Mouse (Mus musculus) C2C12 (cell line): ENCODE measurements around the gene Prrt4. TPM values are rescaled to one million over a fixed set of nuclear protein-coding genes. Genes with fewer than 3 reads are reported as not detected.

Source experiments
- H3K27me3 ChIP-seq: one replicate; pipeline ENCODE4 v1.6.1; 2011; ENCODE audit not compliant: control insufficient read depth, insufficient read depth, insufficient read length
- H3K36me3 ChIP-seq: one replicate; pipeline ENCODE4 v1.6.1; 2011; ENCODE audit not compliant: control insufficient read depth, insufficient read depth
- H3K4me3 ChIP-seq: one replicate; pipeline ENCODE4 v1.5.1; 2011; ENCODE audit warnings: mild to moderate bottlenecking, control low read depth; ENCODE audit not compliant: poor library complexity, insufficient read depth, severe bottlenecking
- H3K79me2 ChIP-seq: one replicate; pipeline ENCODE4 v1.6.1; 2011; ENCODE audit not compliant: control insufficient read depth, insufficient read depth
- H3K79me3 ChIP-seq: one replicate; pipeline ENCODE4 v1.6.1; 2011; ENCODE audit warnings: low read depth, control low read depth
- H3ac ChIP-seq: one replicate; pipeline ENCODE3; 2011; ENCODE audit warnings: low read depth; ENCODE audit not compliant: control insufficient read depth, insufficient read length
- CEBPB ChIP-seq: IDR thresholded peaks from one replicate; pipeline ENCODE4 v1.6.1; 2011; ENCODE audit warnings: low read depth, mild to moderate bottlenecking, control low read depth, moderate library complexity
- CTCF ChIP-seq: IDR thresholded peaks from one replicate; pipeline ENCODE4 v1.5.1; 2011; ENCODE audit not compliant: control insufficient read depth, insufficient read depth, insufficient read length
- FOSL1 ChIP-seq: IDR thresholded peaks from one replicate; pipeline ENCODE4 v1.8.0; 2011; ENCODE audit warnings: mild to moderate bottlenecking, low read length; ENCODE audit not compliant: poor library complexity, insufficient read depth, severe bottlenecking
- MAX ChIP-seq: IDR thresholded peaks from one replicate; pipeline ENCODE4 v1.6.1; 2011; ENCODE audit warnings: mild to moderate bottlenecking, control low read depth
- MYOD1 ChIP-seq: IDR thresholded peaks from one replicate; pipeline ENCODE4 v1.6.1; 2011; ENCODE audit warnings: low read depth; ENCODE audit not compliant: control insufficient read depth, insufficient read length
- MYOG ChIP-seq: IDR thresholded peaks from one replicate; pipeline ENCODE4 v1.6.1; 2011; ENCODE audit not compliant: control insufficient read depth, insufficient read length; ENCODE audit errors: extremely low read depth
- USF1 ChIP-seq: IDR thresholded peaks from one replicate; pipeline ENCODE4 v1.6.1; 2011; ENCODE audit warnings: low read depth, mild to moderate bottlenecking, control low read depth, moderate library complexity
- polyA plus RNA-seq: library from polyadenylated mRNA; unstranded; fragments of >200 nt; fragmentation: generic; extraction: Trizol; gene quantifications from one replicate; pipeline ENCODE4 v1.2.1, GENCODE M21; 2012; ENCODE audit warnings: missing spikeins

Prrt4 gene
- polyA plus RNA-seq, 1 experiment, result 0.09 TPM

GRCm38 (mm10) chr6:29174368-29174767, 5.0 kb downstream of the Prrt4 start:
- no peaks in the 10 kb centered on the region for H3K36me3 ChIP-seq
- H3K79me2 ChIP-seq, result no peaks in the 10 kb centered on the region
- H3K27me3 ChIP-seq, result peaks cover 72% of the 10 kb centered on the region
- no peak overlapping the region for H3K4me3 ChIP-seq
- no peak for TF ChIP-seq MYOG
- TF ChIP-seq USF1, result no peak
- TF ChIP-seq CTCF, result no peak
- TF ChIP-seq CEBPB, result no peak
- no peak for TF ChIP-seq FOSL1
- no peak for TF ChIP-seq MYOD1
- TF ChIP-seq MAX, result no peak
- no peaks in the 10 kb centered on the region for H3K79me3 ChIP-seq
- H3ac ChIP-seq, result no peak overlapping the region

GRCm38 (mm10) chr6:29170952-29171388, 8.4 kb downstream of the Prrt4 start:
- H3K36me3 ChIP-seq, result no peaks in the 10 kb centered on the region
- TF ChIP-seq MAX, result peak; percentile 86
- no peak for TF ChIP-seq USF1
- peak; percentile 97 for TF ChIP-seq CTCF
- TF ChIP-seq MYOG, result no peak
- no peak for TF ChIP-seq MYOD1
- no peak for TF ChIP-seq CEBPB
- no peak for TF ChIP-seq FOSL1
- H3K27me3 ChIP-seq, result peaks cover 56% of the 10 kb centered on the region
- no peaks in the 10 kb centered on the region for H3K79me2 ChIP-seq
- no peaks in the 10 kb centered on the region for H3K79me3 ChIP-seq
- H3K4me3 ChIP-seq, result no peak overlapping the region
- peak overlapping the region; percentile 88 for H3ac ChIP-seq

DNA sequence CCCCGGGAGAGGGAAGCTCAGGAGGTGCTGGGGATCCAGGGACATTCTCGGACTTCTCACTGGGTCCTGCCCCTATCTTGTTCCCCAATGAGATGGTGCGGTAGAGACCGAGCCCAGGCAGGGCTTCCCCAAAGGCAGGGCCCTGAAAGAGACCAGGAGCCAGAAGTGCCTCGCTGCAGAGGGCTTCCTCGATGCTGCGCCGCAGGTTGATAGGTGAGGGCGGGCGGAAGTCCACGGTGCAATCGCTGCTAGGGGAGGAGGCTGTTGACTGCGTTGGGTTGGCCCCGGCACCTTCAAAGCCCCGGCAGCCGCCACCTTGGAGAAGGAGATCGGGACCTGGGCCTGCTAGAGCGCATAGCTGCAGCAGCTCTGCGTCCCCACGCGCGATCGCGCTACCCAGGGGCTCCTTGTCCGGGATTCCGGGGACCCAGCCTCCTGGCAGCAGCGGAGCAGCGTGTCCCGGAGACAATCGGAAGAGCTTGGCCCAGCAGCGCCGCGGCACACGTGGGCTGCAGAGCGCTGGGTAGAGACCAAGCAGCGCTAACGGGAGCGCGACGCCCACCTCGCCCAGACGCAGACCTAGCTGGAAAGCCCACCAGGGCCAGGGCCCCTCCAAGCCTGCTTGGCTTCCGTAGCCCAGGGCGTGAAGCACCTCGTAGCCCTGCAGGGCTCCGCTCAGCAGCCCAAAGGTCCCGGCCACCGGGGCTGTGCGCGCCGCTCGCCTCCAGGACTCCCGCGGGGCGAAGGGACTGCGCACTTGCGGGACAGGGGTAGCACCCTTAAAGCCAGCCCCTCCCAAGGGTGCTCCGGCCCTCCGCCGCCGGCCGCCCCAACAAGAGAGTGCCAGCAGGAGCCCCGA, 9.1 kb downstream of the Prrt4 start:
- Histone ChIP-seq H3K79me2 (no peaks in the 10 kb centered on the region), H3K27me3 (peaks cover 49% of the 10 kb centered on the region), H3ac (peak overlapping the region; percentile 88), H3K4me3 (no peak overlapping the region), H3K79me3 (no peaks in the 10 kb centered on the region), H3K36me3 (no peaks in the 10 kb centered on the region)
- TF ChIP-seq FOSL1, result no peak
- no peak for TF ChIP-seq CTCF
- no peak for TF ChIP-seq MAX
- no peak for TF ChIP-seq USF1
- no peak for TF ChIP-seq MYOG
- no peak for TF ChIP-seq MYOD1

GRCm38 (mm10) chr6:29169675-29170062, 9.7 kb downstream of the Prrt4 start:
- Histone ChIP-seq H3K79me3 (no peaks in the 10 kb centered on the region), H3K27me3 (peaks cover 46% of the 10 kb centered on the region), H3K36me3 (no peaks in the 10 kb centered on the region), H3ac (no peak overlapping the region), H3K4me3 (no peak overlapping the region), H3K79me2 (no peaks in the 10 kb centered on the region)
- TF ChIP-seq MAX (no peak), CTCF (no peak), FOSL1 (no peak), CEBPB (no peak), MYOG (no peak), MYOD1 (no peak), USF1 (no peak)

GRCm38 (mm10) chr6:29168871-29169270, 10.5 kb downstream of the Prrt4 start:
- no peaks in the 10 kb centered on the region for H3K36me3 ChIP-seq
- no peak overlapping the region for H3K4me3 ChIP-seq
- H3K27me3 ChIP-seq, result peaks cover 39% of the 10 kb centered on the region
- peaks cover 6% of the 10 kb centered on the region for H3K79me2 ChIP-seq
- peaks cover 5% of the 10 kb centered on the region for H3K79me3 ChIP-seq
- TF ChIP-seq CTCF, result no peak
- no peak for TF ChIP-seq MAX
- no peak for TF ChIP-seq CEBPB
- H3ac ChIP-seq, result no peak overlapping the region

GRCm38 (mm10) chr6:29166196-29166595, 13.2 kb downstream of the Prrt4 start:
- peaks cover 24% of the 10 kb centered on the region for H3K27me3 ChIP-seq
- TF ChIP-seq CEBPB (no peak), FOSL1 (no peak), CTCF (no peak), MYOG (no peak), MYOD1 (no peak), USF1 (no peak), MAX (no peak)
- H3K79me3 ChIP-seq, result peaks cover 29% of the 10 kb centered on the region
- peaks cover 33% of the 10 kb centered on the region for H3K79me2 ChIP-seq
- H3K36me3 ChIP-seq, result no peaks in the 10 kb centered on the region
- H3K4me3 ChIP-seq, result no peak overlapping the region
- no peak overlapping the region for H3ac ChIP-seq
